Comparison of ENCODE assay signal across 9 mouse cellular contexts in the genomic region with DNA sequence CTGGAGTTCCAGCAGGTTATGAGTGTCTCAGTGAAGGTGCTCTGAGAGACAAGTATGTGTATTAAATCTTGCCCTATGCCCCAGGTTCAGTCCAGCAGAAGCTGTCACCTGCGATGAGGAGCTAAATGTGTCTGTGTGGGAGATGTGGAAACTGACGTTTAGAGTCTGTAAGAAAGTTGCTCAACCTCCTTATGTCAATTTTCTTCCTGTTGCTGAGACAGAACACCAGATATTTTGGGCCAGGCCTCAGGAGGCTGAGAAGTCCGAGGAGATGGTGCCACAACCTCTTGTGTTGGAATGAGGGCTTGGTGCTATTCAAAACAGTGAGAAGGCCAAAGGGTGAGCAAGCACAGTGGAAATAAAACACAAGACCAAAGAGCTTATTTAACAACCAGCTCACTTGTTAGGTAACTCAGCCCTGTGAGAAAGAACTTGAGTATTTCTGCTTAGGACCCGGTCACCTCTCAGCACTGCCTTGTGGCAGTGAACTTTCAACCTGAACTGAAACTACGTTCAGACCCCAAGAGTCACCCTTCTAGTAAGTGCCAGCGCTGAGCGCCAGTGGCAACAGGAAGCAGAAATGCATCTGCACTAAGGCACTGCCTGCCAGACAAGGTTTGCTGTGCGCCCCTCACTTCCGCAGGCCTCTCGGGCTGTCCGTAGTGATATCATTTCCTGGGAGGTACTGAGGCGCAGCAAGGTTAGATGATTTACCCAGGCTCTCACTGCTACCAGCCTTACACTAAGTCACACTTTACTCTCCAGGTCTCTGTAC. TPM values are rescaled to one million over a fixed set of nuclear protein-coding genes. Genes with fewer than 3 reads are reported as not detected.
A peak's percentile ranks its signal among the peaks of the same experiment; 100 is the strongest.
DNase-seq lines count a peak whose midpoint lies in the region; ATAC-seq and TF ChIP-seq lines count a peak whose summit lies in the region.
"Had no signal": no experiment of that assay in that cellular context is flagged by ENCODE, and none has a peak within 500 bp of the region (broad histone marks: within the 10 kb centered on the region; RNA-seq: fewer than 3 reads in every experiment).

No protein-coding gene starts in this region.

- no peaks in the 10 kb centered on the region for H3K4me1 ChIP-seq in heart, postnatal 0 days (ENCODE audit: control insufficient read depth, insufficient read depth)
- H3K4me1 ChIP-seq in heart, embryonic 11.5 days (ENCODE audit: control insufficient read depth, insufficient read depth, low read length), result no peaks in the 10 kb centered on the region
- peaks cover 17% of the 10 kb centered on the region for H3K4me1 ChIP-seq in bone marrow macrophage, adult 2 months (ENCODE audit: control insufficient read depth, insufficient read depth, low read length)
- H3K4me1 ChIP-seq: heart, embryonic 10.5 days had no signal

- H3K4me3 ChIP-seq in heart, postnatal 0 days (ENCODE audit: low read depth, low read length), result no peak overlapping the region
- H3K4me3 ChIP-seq in heart, embryonic 11.5 days (ENCODE audit: low read depth, low read length), result no peak overlapping the region
- H3K4me3 ChIP-seq in bone marrow macrophage, adult 2 months (ENCODE audit: insufficient read depth, low read length), result peak overlapping the region; percentile 43
- H3K4me3 ChIP-seq: heart, embryonic 10.5 days had no signal

- no peaks in the 10 kb centered on the region for H3K9me3 ChIP-seq in heart, postnatal 0 days (replicated peaks; ENCODE audit: control insufficient read depth, low read length)
- no peaks in the 10 kb centered on the region for H3K9me3 ChIP-seq in heart, embryonic 11.5 days (replicated peaks; ENCODE audit: control insufficient read depth, low read length)
- H3K9me3 ChIP-seq: heart, embryonic 10.5 days had no signal

- peaks cover 9% of the 10 kb centered on the region; the same call in 1 of the 2 replicates for H3K36me3 ChIP-seq in heart, postnatal 0 days (replicated peaks; ENCODE audit: control insufficient read depth, insufficient read depth, low read length)
- H3K36me3 ChIP-seq in heart, embryonic 11.5 days (ENCODE audit: control insufficient read depth, insufficient read depth, low read length), result no peaks in the 10 kb centered on the region

- no peak for TF ChIP-seq CTCF in heart, postnatal 0 days (IDR thresholded peaks at IDR 0.05; ENCODE audit: low read depth)
- no peak for TF ChIP-seq CTCF in bone marrow macrophage, adult 2 months (IDR thresholded peaks at IDR 0.05; ENCODE audit: low read depth, low read length)

- no peak overlapping the region for H3K9ac ChIP-seq in heart, postnatal 0 days (replicated peaks; ENCODE audit: low read depth, low read length)
- H3K9ac ChIP-seq in heart, embryonic 11.5 days (ENCODE audit: low read depth, low read length), result no peak overlapping the region

- WGBS in heart, postnatal 0 days, result 68% methylated on average over 12 of the region's 12 CpGs
- 80% methylated on average over 12 of the region's 12 CpGs for WGBS in heart, embryonic 11.5 days (ENCODE audit: insufficient replicate concordance)

- H3K27me3 ChIP-seq in heart, postnatal 0 days (ENCODE audit: control insufficient read depth, insufficient read depth, low read length), result no peaks in the 10 kb centered on the region
- H3K27me3 ChIP-seq in heart, embryonic 11.5 days (ENCODE audit: control insufficient read depth, insufficient read depth, low read length), result no peaks in the 10 kb centered on the region

- H3K27ac ChIP-seq in heart, postnatal 0 days (ENCODE audit: low read depth), result peak overlapping the region; percentile 27; the same call in 1 of the 2 replicates
- no peak overlapping the region for H3K27ac ChIP-seq in heart, embryonic 11.5 days (ENCODE audit: low read depth, low read length)
- peak overlapping the region; percentile 90 for H3K27ac ChIP-seq in bone marrow macrophage, adult 2 months (ENCODE audit: insufficient read depth, low read depth, low read length)
- H3K27ac ChIP-seq: heart, embryonic 10.5 days had no signal

- no peak for TF ChIP-seq EP300 in heart, postnatal 0 days (IDR thresholded peaks at IDR 0.05; ENCODE audit: low read depth)

- ATAC-seq in heart, postnatal 0 days (ENCODE audit: insufficient read depth, low read depth), result no peak
- no peak for ATAC-seq in heart, embryonic 11.5 days (replicated peaks; ENCODE audit: insufficient number of reproducible peaks, low FRiP score, low TSS enrichment)

- DNase-seq in heart, postnatal 0 days (ENCODE audit: low spot score), result no peak
- peak; percentile 15 for DNase-seq in lung, postnatal 10 days
- peak; percentile 44 to 70 for DNase-seq in spleen, postnatal 4 days (ENCODE audit: low spot score in 2 of 2)
- DNase-seq in right cerebral cortex, postnatal 4 days, result no peak
- DNase-seq in left cerebral cortex, adult 18-20 months (ENCODE audit: low spot score in 2 of 2), result no peak
- no peak for DNase-seq in testis, postnatal 14 days (ENCODE audit: low spot score)

- no peak overlapping the region for H3K4me2 ChIP-seq in heart, postnatal 0 days (ENCODE audit: low read depth, low read length)
- H3K4me2 ChIP-seq in heart, embryonic 11.5 days, result no peak overlapping the region

- 0 out of 2 replicates have a peak, but pooled peaks have one; percentile 26 for TF ChIP-seq POLR2A in bone marrow macrophage, adult 2 months (IDR thresholded peaks at IDR 0.05; ENCODE audit: borderline replicate concordance, low read depth, low read length)

RNA-seq across cellular contexts. Expression of gene Msrb2, which starts 17.3 kb away (rescaled TPM):
- 26.6 and 62.1 TPM in 2 replicates for total RNA-seq in heart, postnatal 0 days (2014; rRNA removed; ENCODE audit: low replicate concordance)
- polyA plus RNA-seq in heart, postnatal 0 days (2015; fragmentation: Nextera tagmentation; extraction: Ambion mirVana), result 62.1 and 62.3 TPM in 2 replicates
- polyA plus RNA-seq in heart, embryonic 11.5 days (2014; fragmentation: Nextera tagmentation; extraction: Ambion mirVana), result 27.1 and 32.7 TPM in 2 replicates
- 17.2 and 21.5 TPM in 2 replicates for polyA plus RNA-seq in bone marrow macrophage, adult 2 months (2012; ENCODE audit: insufficient read depth, insufficient read length, missing spikeins)
- total RNA-seq in left cerebral cortex, adult 18-20 months (2021), result 10 to 100 TPM; 24.5 to 26.8 TPM

RNA-seq across cellular contexts. Expression of gene Ptf1a, which starts 56.9 kb away (rescaled TPM):
- not detected in 2 replicates for total RNA-seq in heart, postnatal 0 days (2014; rRNA removed; ENCODE audit: low replicate concordance)
- polyA plus RNA-seq in heart, postnatal 0 days (2015; fragmentation: Nextera tagmentation; extraction: Ambion mirVana), result not detected in 2 replicates
- not detected in 2 replicates for polyA plus RNA-seq in heart, embryonic 11.5 days (2014; fragmentation: Nextera tagmentation; extraction: Ambion mirVana)
- polyA plus RNA-seq in bone marrow macrophage, adult 2 months (2012; ENCODE audit: insufficient read depth, insufficient read length, missing spikeins), result not detected in 2 replicates
- not detected for total RNA-seq in left cerebral cortex, adult 18-20 months (2021)
- polyA plus RNA-seq: heart, embryonic 10.5 days had no signal

Comparison
In these comparisons a context has a peak if more than half of its experiments do, and no peak if none do; other contexts are left out.
1. DNase-seq: peak in lung, postnatal 10 days (single experiment) and spleen, postnatal 4 days (2 of 2); none in heart, postnatal 0 days (single experiment), right cerebral cortex, postnatal 4 days (single experiment), left cerebral cortex, adult 18-20 months (0 of 2) and testis, postnatal 14 days (single experiment).